Mouse (Mus musculus) T-helper 2 cell (primary cell): ENCODE measurements around the gene Lrmda.

Source experiments
- in situ Hi-C: fragments of 300-600 bp; cut with MboI, MseI; formaldehyde crosslinking; loops from one replicate; pipeline ENCODE4 v1.15.1; 2025; ENCODE audit warnings: high pct_unique_total_duplicates

Lrmda gene

DNA sequence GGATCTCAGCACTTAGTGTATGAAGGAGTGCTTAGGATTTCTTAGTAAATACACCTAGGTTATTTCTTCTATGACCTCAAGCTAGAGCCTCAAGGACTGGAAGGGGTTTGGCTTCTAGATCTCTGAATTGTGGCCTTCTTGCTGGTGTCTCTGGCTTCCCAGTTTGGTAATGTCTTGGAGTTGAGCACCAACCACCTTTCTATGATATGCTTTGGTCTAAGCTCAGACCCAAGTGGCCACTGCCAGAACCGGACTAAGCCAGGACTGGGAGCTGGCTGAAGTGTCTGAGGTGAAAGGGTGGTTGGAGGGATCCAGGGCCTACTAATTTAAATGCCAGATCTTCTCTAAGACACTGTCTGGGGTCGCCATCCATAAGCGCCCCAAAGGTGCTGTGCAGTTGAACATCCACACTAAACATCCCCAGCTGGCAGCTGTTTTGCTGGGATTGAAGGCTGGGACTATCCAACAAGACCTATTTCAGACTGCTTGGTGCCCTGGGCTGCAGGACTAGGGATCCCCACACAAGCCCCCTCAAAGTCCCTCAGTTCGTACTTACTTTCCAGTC is 27.1 kb upstream of the Lrmda start:
- in situ Hi-C loops = no loop called here

DNA sequence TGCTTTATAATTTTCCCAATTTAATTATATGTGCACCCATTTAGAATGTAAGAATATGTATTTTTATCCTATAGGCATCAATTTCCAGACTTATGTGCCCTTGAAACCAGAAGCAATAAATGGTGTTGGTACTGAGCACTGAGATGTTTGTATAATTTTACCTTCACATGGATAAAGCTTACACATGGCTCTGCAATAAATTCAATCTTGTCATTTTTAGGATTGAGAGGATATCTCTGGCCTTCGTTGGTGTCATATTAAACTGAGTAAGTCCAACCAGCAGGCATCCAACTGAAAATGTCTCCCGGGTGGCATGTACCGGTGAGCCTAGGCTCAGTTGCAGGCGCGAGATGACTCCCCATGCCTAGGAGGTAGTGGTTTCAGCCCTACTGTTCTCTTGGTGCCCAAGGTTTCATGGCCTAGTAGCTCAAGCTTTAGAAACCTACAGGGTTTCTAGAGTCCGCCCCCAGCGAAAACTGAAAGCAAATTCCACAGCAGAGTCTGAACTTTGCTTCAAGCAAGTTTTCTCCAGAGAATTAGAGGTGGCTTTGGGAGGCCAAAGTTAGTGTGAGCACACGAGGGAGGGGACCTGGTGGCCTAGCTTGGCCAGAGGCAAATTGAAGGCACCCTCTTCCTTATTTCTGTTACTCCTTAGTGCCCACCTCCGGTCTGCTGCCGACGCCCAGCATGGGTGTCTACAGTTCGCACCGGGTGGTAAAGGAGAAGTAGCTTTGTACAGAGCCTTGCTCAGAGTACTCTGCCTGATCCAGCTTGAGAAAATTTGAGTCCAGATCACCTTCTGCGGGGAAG is 26.1 kb upstream of the Lrmda start:
- in situ Hi-C loops = no loop called here

DNA sequence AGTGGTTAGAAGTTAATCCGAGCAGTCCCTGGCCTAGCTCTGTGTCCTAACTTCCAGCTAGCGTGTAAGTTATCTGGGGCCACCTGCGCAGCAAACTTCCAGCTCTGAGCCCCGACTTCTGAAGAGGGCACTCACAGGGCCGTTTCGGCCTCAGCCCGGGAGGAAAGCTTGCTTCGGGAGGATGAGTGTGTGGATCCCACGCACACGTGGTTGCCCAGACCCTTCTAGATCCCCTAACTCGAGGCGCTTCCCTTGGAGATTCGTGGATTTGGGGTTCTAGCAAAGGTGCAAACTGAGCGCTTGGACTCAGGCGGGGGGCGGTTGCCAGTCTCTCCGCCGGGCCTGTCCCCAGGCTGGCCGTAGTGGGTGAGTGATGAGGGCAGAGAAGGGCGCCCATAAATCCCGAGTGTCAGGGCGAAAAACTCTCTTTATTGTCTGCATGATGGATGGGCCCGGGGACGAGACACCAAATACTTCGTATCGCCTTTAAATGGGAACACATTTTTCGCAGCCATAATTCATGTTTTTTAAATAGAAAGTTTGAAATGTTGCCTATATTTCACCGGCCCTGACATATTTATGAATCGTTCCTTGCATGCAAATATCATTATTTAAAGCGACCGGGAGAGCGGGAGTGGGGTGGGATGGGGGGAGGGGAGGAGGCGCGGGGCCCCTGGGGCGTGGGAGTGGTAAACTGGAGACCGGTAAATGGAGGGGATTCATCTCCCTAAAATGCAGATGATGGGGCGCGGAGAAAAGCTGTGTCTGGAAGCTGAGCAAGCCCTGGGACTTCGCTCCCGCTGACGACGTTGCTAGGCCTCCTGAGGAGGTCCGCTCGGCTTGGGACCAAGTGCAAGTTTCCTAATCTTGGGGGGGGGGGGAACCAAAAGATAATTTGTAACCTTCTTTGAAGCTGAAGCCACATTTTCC is 25.2 kb upstream of the Lrmda start:
- in situ Hi-C loops = no loop called here

DNA sequence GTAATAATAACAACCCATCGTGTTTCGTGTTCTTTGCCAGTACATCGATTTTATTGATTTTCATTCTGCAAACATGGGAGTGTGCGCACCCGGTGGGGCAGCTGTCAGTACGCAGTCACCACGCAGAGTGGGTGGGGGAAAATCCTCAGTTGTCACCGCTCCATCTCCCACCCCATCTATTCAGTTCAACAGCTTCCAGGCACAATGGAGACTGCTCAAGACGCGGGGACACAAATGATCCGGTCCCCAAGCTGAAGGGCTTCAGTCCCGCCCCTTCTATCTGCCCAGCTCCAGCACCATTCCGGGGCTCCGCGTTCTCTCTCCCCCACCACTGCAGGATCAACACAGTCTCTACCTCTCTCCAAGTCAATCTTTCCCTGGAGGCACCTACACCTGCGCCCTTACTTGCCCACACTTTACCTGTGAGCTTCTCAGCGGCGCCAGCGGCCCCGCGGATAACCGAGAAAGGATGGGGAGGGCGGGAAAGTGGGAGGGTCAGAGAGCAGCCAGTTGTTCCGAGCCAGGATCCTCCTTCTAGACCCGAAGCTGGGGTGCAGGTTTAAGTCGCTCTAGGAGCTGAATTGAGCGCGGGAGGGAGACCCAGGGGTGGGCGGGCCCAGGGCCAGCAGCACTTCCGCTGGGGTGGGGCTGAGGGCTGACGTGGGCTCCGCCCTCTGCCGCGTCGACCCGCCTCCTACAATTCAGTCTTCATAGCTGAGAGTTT is 24.3 kb upstream of the Lrmda start:
- in situ Hi-C loops = no loop called here

DNA sequence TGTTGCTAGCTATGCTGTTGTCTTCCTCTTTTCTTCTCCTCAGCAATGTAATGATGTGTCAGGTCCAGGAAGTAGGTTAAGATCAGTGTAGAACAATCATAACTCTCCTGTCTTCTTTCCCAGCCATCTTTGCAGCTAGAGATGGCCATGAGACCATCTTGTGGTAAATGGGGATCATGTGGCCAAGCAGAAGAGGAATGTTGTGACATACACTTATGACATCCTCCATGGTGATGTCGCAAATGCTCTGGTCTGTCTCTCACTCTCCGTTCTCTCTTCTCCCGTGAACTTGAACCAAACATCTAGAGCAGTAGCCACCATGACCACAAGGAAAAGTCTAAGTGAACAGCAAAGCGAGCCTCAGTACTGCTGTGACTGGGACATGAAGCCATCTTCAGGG is 19.9 kb upstream of the Lrmda start:
- in situ Hi-C loops = no loop called here

DNA sequence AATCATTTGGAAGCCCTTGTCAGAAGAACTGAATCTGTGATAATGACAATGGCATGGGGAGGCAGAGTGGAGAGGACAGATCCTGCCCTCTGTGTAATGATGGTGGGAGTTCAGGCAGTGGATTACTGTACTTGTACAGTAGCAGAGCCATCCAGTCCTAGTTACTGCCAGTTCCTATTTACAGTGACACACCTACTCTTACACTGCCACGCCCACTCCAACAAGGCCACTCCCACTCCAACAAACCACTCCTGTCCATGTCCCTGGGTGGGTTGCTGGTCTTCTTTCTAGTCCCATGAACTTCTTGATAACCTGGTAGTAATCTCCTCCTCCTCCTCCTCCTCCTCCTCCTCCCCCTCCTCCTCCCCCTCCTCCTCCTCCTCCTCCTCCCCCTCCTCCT is 16.3 kb upstream of the Lrmda start:
- in situ Hi-C loops = no loop called here

DNA sequence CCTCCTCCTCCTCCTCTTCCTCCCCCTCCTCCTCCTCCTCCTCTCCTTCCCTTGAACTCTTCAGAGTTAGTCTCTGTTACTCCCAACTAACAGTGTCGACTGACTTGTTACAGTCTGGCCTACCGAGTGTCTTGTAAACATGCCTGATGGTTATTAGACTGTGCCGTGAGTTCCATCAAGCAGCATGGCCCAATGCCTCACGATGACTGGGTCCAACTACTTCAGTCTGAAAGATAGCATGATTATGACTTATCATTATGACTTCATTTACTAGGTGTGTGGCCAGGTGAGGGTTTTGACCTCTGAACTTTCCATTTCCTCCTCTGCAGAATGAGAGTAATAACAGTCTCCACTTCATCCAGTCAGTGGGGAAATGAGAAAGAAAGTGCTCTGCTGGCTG is 15.9 kb upstream of the Lrmda start:
- in situ Hi-C loops = no loop called here

DNA sequence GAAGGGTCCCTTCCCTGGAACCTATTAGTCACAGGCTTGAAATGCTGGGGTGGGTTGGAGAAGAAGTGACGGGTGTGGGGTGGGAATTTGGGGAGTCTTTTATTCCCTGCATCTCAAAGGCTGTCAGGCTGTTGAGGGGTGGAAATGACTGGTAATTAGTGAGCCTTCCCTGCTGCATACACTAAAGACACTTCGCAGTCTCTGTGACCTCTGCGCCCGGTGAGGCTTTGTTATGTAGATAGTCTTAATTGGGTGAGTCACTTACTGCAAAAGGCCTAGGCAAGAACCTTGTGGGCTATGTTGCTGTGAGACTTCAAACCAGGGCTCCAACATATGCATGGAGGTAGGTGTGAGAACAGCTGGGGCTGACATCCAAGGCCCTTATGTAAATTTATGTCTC is 14.6 kb upstream of the Lrmda start:
- in situ Hi-C loops = no loop called here

DNA sequence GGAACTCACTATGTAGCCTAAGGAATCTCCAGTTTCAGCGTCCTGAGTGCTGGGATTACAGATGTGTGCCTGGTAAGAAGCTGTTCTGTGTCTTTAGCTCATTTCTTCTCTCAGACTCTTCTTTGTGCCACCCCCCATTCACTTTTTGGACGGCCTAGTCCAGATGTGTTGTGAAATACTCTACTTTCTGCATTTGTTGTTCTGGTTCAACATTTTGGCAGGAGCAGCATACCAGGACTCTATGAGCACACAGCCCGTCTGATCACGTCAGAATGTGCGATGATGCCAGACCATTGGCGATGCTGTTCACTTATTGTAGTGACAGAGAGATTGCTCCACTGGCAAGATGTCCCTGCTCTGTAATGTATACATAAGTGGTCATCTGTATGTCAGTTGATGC is 12.5 kb upstream of the Lrmda start:
- in situ Hi-C loops = no loop called here

DNA sequence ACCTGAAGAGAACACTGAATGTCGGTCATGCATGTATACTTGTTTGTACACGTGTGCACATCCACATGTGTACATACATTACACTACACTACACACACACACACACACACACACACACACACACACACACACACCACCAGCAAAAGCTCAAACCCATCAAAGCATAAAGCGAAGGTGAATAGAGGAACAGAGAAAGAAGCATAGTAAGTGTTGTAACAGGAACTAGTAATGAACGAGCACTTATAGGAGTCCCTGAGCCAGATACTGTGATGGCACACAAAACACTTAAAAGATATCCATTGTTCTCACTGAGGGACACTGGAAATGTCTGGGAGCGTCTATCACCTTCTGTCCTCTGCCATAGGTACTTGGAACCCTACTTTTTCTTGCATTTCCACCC is 5.2 kb upstream of the Lrmda start:
- in situ Hi-C loops = no loop called here

DNA sequence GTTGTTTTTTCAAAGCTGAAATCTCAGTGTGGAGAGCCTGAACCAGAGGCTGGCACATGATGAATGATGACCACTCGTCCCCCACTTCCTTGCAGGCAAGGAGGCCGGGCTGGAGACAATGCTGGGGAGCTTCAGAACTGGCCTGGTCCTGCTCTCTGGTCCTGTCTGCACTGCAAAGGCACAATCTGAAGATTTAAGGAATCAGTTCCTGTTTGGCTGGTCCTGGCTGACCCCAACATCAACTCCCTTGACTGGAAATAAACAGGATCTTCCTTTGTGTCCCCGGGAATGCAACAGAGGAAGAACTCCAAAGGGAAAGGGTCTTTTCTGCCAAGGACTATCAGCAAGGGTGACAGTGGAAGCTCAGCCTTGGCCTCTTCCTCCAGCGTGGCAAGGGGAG is 4.7 kb upstream of the Lrmda start:
- in situ Hi-C loops = no loop called here

DNA sequence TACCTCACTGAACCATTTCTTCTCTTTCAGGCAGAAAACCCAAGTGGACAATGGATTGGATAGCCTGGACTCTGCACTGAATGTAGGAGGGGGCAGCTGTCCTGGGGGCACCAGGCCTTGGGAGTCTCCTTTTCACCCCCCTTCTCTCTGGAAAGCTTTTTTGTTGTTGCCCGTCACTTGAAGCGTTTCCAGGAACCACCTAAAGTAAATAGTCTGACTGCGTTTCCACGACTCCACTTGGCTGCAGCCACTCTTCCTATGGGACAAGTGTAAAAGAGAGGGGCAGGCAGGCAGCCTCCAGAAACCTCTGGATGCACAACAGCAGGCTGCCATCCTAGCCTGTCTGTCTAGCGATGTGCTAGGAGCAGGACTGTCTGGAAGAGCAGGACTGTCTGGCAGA is 2.5 kb upstream of the Lrmda start:
- in situ Hi-C loops = no loop called here

DNA sequence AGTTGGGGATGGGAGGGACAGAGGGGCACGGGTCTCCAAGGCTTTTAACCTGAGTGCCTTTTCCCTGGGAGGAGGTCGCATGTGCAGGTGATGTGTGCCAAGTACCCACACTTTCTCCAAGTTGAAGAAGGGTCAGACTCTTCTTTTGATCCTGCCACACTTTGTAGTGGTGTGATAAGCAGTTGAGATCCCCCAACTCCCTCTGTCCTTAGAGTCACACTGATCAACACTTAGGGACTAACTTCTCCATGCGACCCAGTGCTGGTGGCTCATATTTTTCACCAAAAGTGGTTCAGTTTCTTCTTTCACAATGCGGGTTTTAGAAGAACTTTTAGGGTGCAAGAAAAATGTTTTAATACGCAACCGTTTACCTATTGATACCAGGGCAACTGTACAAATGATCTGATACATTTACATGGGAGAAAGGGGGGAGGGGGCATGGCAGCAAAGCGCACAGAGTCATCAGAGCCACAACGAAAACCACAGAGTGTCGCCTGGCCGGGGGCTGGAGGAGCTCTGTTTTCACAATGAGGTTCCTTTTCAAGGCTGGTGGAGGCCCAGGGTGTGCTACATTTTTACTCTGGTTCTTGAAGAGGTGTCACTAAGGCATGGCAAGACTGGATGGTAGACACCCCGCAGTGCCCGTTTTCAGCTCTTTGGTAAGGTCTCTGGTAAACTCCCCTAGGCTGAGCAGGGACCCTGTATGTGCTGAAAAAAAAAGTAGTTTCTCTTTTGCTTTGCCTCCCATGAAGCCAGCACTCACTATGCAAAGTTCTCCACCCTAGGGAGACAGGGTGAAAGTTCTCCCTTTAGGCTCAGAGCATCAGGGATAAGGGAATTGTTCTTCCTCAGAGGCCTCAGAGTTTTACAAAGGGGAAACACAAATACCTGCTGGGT is 685 bp downstream of the Lrmda start:
- in situ Hi-C loops = loop anchor here (10.0 kb wide), 1 partner anchor 145 kb away; no protein-coding TSS in a partner anchor

DNA sequence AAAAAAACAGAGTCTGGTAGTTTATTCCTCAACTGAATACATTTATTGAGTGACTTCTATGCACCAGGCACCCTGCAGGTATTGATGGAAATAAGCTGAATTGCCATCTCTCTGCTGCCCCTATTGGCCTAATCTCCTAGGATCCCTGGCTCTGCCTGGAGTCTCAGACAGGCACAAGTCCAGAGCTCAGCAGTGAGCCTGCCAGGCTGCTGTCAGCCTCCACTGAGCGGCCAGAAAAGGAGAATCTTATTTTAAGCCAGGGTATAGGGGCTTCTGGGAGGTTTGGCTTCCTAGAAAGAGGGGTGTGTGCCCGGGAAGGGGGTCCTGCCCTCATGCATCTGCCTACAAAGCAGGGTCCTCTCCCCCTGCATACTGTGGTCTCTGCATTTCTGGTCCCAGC is 1.4 kb downstream of the Lrmda start:
- in situ Hi-C loops = loop anchor here (10.0 kb wide), 1 partner anchor 146 kb away; no protein-coding TSS in a partner anchor

DNA sequence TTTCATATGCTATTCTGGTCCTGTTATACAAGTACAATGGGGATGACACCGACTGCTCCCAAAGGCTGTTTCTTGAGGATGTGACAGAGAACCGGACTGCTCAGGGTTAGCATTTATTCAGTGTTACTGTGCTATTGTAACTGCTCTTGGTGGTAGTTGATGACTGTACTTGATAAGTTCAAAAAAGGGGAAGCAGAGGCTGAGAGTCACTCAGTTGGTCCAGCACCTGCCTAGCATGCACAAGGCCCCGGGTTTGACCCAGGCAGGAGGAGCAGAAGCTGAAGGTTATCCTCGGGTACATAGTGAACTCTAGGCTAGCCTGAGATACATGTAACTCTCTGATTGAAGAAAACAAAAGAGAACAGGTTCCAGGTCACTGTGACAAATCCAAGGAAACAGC is 4.0 kb downstream of the Lrmda start:
- in situ Hi-C loops = loop anchor here (10.0 kb wide), 1 partner anchor 149 kb away; no protein-coding TSS in a partner anchor

DNA sequence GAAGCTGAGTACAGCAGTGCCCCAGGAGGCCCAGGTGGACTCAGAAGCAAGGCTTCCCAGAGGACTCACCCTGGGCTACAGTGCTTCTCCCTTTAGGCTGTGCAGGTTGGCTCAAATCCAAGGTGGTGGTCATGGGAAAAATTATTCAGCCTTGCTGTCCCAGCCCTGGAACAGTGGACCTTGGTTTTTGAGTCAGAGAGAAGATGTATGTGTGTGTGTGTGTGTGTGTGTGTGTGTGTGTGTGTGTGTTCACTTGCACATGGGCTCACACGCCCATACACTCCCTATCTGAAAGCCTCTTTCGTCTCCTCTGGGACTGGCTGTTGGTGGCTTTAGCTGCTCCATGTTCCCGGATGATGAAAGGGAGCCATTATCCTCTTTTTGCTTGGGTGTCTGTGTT is 16.4 kb downstream of the Lrmda start:
- in situ Hi-C loops = no loop called here

DNA sequence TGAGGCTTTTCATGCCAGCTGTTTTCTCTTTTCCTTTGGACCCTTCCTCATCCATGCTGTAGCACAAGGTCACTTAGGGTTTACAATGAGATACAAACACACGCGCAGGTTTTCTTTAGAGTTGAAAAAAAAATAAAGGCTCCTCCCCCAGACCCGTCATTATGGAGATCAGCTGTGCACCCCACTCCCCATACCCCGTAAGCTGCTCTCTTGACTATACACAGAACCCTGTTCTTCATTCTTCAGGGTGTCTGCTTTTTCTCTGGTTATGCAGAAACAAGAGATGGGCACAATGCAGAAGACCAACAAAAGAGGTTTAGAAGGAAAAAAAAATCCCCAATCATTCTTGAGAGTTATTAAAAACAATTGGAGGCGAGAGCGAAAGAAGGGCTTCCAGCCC is 16.8 kb downstream of the Lrmda start:
- in situ Hi-C loops = no loop called here

DNA sequence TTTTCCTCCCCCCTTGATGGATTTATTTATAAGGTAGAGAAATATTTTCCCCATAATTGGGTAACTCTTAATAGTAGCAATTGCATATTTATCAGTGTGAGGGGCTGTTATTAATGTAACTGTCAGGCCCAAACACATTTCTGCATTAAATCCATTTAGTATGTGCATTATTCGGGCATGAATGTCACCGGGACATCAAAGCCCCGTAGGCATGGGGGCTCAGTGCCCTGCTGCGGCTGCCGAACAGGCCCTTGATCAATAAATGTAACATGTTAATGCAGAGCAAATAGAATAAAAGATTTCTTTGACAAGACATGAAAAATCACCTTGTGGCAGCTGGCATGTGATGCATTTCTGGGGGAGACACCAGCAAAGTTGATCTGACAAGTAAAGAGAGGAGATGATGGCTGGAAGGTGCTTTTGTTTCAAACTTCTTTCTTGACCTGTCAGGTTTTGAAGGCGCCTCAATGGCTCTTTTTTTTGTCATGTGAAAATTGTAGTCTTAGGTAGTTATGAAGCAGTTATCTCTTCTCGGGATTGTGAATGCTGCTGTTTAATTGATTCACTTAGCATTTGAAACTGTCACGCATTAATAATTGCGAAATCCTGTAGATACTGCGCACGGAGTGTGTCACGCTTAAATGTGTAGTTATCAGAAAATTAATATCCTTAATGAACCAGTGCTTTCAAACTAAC is 17.4 kb downstream of the Lrmda start:
- in situ Hi-C loops = no loop called here

DNA sequence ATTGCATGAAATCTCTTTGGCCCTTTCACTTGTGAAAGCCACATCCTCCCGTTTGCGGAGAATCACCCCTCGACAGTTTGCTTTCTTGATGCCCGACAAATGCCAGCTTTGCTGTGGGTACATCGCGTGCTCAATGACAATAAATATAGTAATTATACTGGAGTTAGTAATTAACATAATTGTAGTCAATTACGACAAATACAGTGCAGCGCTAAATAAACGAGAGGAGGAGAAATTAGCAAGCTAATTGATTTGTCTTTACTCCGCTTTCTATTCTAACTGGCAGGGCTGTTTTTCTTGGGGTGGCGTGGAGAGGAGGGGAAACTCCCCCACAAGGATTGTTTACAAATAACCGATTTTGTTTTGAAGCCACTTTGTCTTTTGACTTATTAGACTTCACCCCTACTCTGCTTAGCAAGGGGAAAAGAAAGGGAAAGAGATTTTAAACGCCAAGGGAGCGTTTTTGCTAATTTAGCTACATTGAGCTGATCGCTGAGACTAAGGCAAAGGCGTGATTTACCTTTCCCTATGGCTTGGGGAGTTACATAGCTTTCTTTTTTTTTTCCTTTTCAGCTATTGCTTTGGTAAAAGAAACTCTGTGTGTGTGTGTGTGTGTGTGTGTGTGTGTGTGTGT is 18.1 kb downstream of the Lrmda start:
- in situ Hi-C loops = no loop called here

DNA sequence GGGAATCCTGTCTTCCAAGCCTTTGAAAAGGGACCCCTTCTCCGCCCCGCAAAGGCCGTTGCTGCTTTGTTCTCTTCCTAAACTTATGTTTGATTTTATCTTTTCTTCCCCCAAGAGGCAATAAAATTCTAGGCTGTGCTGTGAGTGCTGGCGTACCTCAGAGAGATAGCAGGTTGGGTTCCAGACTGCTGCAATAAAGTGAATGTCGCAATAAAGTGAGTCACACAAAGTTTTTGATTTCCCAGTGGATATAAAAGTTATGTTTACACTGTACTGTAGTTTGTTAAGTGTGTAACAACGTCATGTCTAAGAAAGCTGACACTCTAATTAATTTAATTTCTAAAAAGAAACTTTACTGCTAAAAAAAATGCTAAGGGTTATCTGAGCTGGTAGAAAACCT is 22.6 kb downstream of the Lrmda start:
- in situ Hi-C loops = no loop called here
